Mouse (Mus musculus) adrenal gland, postnatal 10 days (tissue): ENCODE data around the gene Grid2ip. TPM values are rescaled to one million over a fixed set of nuclear protein-coding genes. Genes with fewer than 3 reads are reported as not detected.
A peak's percentile ranks its signal among the peaks of the same experiment; 100 is the strongest.

Source experiments
- DNase-seq: peaks from one replicate; pipeline ENCODE4 v3.0.0; 2021; ENCODE audit warnings: mixed read lengths
- total RNA-seq, 2 experiments: library from RNA; stranded (reverse); gene quantifications; 2 replicates each; pipeline ENCODE4 v1.2.3; 2021

Grid2ip gene
- total RNA-seq, 2 experiments from 2014 or later = 0.24 to 0.85 TPM

GRCm38 (mm10) chr5:143421484-143421883 lies 64.3 kb downstream of the Grid2ip start:
- DNase-seq = no peak

- no peak for DNase-seq
Measured at GRCm38 (mm10) chr5:143422990-143423389, 65.9 kb downstream of the Grid2ip start.

GRCm38 (mm10) chr5:143423899-143424519 lies 66.9 kb downstream of the Grid2ip start:
- DNase-seq = peak; percentile 81

- DNase-seq = peak; percentile 85
Measured at GRCm38 (mm10) chr5:143434421-143434820, 77.3 kb downstream of the Grid2ip start.

GRCm38 (mm10) chr5:143441298-143441697 lies 84.2 kb downstream of the Grid2ip start:
- no peak for DNase-seq

- no peak for DNase-seq
Measured at GRCm38 (mm10) chr5:143441753-143442152, 84.6 kb downstream of the Grid2ip start.

Other genes starting within 250 kb of the Grid2ip start
- 10 to 100 TPM; 35.8 to 48.3 TPM for gene Rnf216, start 244.3 kb upstream of the Grid2ip start, total RNA-seq
- under 1 TPM; 0.09 to 0.15 TPM for gene Olfr718-ps1, start 209.8 kb upstream of the Grid2ip start, total RNA-seq
- 10 to 100 TPM in 1 of 2 experiments, 1 to 10 TPM in 1; 9.5 to 16.9 TPM for gene Rbak, start 176.6 kb upstream of the Grid2ip start, total RNA-seq
- gene Spdye4b, start 176.3 kb upstream of the Grid2ip start, total RNA-seq = not detected
- not detected for gene Spdye4a, start 130.4 kb upstream of the Grid2ip start, total RNA-seq
- gene Zfp12, start 122.2 kb upstream of the Grid2ip start, total RNA-seq = 10 to 100 TPM; 15.6 to 19.1 TPM
- 1 to 10 TPM; 7.3 to 8.1 TPM for gene Zfp316, start 87.3 kb upstream of the Grid2ip start, total RNA-seq
- under 1 TPM; 0.73 to 0.78 TPM for gene Zfp853, start 63.7 kb upstream of the Grid2ip start, total RNA-seq
- 10 to 100 TPM; 23.0 to 23.5 TPM for gene E130309D02Rik, start 42.0 kb upstream of the Grid2ip start, total RNA-seq
- gene Zdhhc4, start 28.1 kb upstream of the Grid2ip start, total RNA-seq = 10 to 100 TPM; 50.3 to 50.9 TPM
- 100 to 1,000 TPM; 105 to 125 TPM for gene Kdelr2, start 46.5 kb downstream of the Grid2ip start, total RNA-seq
- gene Daglb, start 107.2 kb downstream of the Grid2ip start, total RNA-seq = 10 to 100 TPM in 1 of 2 experiments, 1 to 10 TPM in 1; 8.8 to 10.7 TPM
- 100 to 1,000 TPM; 345 to 351 TPM for gene Rac1, start 170.7 kb downstream of the Grid2ip start, total RNA-seq